Mouse (Mus musculus) thymus, postnatal 25 days (tissue): Measurements from ENCODE around the gene Zfp977.
"Not testable (repeated sequence)": the region's sequence is repeated elsewhere in the genome, so short reads cannot be mapped to it uniquely, and the experiment has no call there.

ENCODE experiments used
- DNase-seq: peaks from one replicate; pipeline ENCODE4 v3.0.0; 2022

Gene Zfp977

GRCm38 (mm10) chr7:42592413-42592812 is at the start of gene Zfp977:
Zfp977 (minus strand) TSS chr7:42592547.
- not testable (repeated sequence) for DNase-seq

DNA sequence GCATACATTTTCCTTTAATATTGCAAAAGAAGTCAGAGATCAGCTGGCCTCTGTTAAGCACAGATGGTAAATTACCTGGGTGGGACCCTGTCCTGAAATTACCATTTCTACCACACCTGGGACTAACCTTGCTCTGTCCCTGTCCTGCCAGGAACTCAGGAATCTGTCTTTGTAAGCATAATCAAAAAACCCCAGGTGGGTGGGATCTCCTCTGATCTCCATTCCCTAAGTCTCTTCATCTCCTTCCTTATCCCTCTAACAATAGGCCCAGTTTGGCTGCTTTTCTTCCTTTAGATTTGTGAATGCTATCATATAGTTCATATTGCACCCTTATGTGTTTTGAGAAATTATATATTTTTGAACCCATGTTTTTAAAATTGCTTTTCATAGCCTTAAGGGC is 38.7 kb upstream of the Zfp977 start:
- DNase-seq: not testable (repeated sequence)

- not testable (repeated sequence) for DNase-seq
These were observed 3.3 kb upstream of the Zfp977 start for GRCm38 (mm10) chr7:42595666-42596065.

DNA sequence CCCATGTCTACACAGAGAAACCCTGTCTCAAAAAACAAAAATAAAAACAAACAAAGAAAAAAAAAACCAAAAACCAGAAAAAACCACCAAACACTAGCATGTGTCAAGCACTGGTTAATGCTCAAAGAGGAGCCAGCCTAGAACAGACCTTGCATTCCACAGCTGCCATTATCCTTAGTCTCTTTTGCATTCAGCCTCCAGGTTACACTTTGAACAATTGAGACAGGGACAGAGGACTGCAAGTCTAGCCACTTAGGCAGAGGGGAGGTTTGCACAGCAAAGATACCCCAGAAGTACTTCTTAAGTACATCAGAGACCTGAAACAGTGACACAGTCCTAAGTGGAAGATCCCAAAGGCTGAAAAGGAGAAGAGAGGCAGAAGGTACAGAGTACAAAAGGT is 1.0 kb downstream of the Zfp977 start:
- DNase-seq: not testable (repeated sequence)

- DNase-seq: no peak
These were observed 13.9 kb downstream of the Zfp977 start, which contains the start of gene Gm21028 for GRCm38 (mm10) chr7:42578488-42578887. Gm21028 (minus strand) TSS chr7:42578588.

- no peak for DNase-seq
These were observed 40.6 kb downstream of the Zfp977 start for GRCm38 (mm10) chr7:42551766-42552165.
